Mouse (Mus musculus) adrenal gland, postnatal 0 days (tissue): Measurements from ENCODE around the gene Taf6l. TPM values are rescaled to one million over a fixed set of nuclear protein-coding genes. Genes with fewer than 3 reads are reported as not detected.

Experiments used
- polyA plus RNA-seq: library from polyadenylated mRNA; unstranded; fragments of >200 nt; fragmentation: Nextera tagmentation; extraction: Ambion mirVana; gene quantifications from 2 replicates; pipeline ENCODE4 v1.2.1, GENCODE M21; 2015

Taf6l gene
- 14.0 and 14.5 TPM in 2 replicates for polyA plus RNA-seq

GRCm38 (mm10) chr19:8786008-8786781, at the start of gene Taf6l:
TSS of gene Taf6l (minus strand) at chr19:8786417.

GRCm38 (mm10) chr19:8829660-8830059, 43.4 kb upstream of the Taf6l start, which contains the start of gene AC129217.1:
TSS of gene AC129217.1 (plus strand) at chr19:8829773.

GRCm38 (mm10) chr19:8819596-8820423, 33.6 kb upstream of the Taf6l start, which contains the start of gene Hnrnpul2:
TSS of gene Hnrnpul2 (plus strand) at chr19:8820010.

GRCm38 (mm10) chr19:8818801-8819595, 32.8 kb upstream of the Taf6l start, which contains the start of gene Ttc9c:
TSS of gene Ttc9c (minus strand) at chr19:8819333.

GRCm38 (mm10) chr19:8802130-8802821, 16.1 kb upstream of the Taf6l start, which contains the start of gene Zbtb3:
TSS of gene Zbtb3 (plus strand) at chr19:8802555.

GRCm38 (mm10) chr19:8798264-8798946, 12.2 kb upstream of the Taf6l start, which contains the start of gene Polr2g:
TSS of gene Polr2g (minus strand) at chr19:8798577.

GRCm38 (mm10) chr19:8774086-8774835, 12.0 kb downstream of the Taf6l start, which contains the start of gene Tmem179b:
TSS of gene Tmem179b (minus strand) at chr19:8774467.

GRCm38 (mm10) chr19:8770567-8771270, 15.5 kb downstream of the Taf6l start, which contains the start of gene Tmem223:
TSS of gene Tmem223 (plus strand) at chr19:8770996.

GRCm38 (mm10) chr19:8756635-8757387, 29.4 kb downstream of the Taf6l start, which contains the start of gene Nxf1:
TSS of gene Nxf1 (plus strand) at chr19:8757073.

GRCm38 (mm10) chr19:8741243-8741869, 44.9 kb downstream of the Taf6l start, which contains the start of gene Stx5a:
TSS of gene Stx5a (plus strand) at chr19:8741413.

GRCm38 (mm10) chr19:8740603-8741002, 45.6 kb downstream of the Taf6l start, which contains the start of gene 1700092M07Rik:
TSS of gene 1700092M07Rik (plus strand) at chr19:8740718.

GRCm38 (mm10) chr19:8735389-8736159, 50.6 kb downstream of the Taf6l start, which contains the start of gene Wdr74:
TSS of gene Wdr74 (plus strand) at chr19:8735827.

